Mouse (Mus musculus) testis, adult 2 months (tissue): Measurements from ENCODE around the gene Chn2. TPM values are rescaled to one million over a fixed set of nuclear protein-coding genes. Genes with fewer than 3 reads are reported as not detected.

ENCODE experiments used
- H3K27ac ChIP-seq: fragments of 200-500 bp; 2 replicates; pipeline ENCODE4 v1.5.1; 2012; ENCODE audit warnings: low read depth, low read length; ENCODE audit not compliant: control insufficient read depth, insufficient read depth
- H3K27me3 ChIP-seq: fragments of 200-500 bp; 2 replicates; pipeline ENCODE4 v1.6.1; 2012; ENCODE audit warnings: mild to moderate bottlenecking, low read length, moderate library complexity; ENCODE audit not compliant: control insufficient read depth, insufficient read depth
- H3K36me3 ChIP-seq: fragments of 200-500 bp; 2 replicates; pipeline ENCODE4 v1.6.1; 2012; ENCODE audit warnings: mild to moderate bottlenecking, low read length; ENCODE audit not compliant: control insufficient read depth, insufficient read depth
- H3K4me1 ChIP-seq: fragments of 200-500 bp; 2 replicates; pipeline ENCODE4 v1.6.1; 2012; ENCODE audit warnings: low read length; ENCODE audit not compliant: control insufficient read depth, insufficient read depth
- H3K4me3 ChIP-seq: fragments of 200-500 bp; 2 replicates; pipeline ENCODE4 v1.5.1; 2012; ENCODE audit warnings: low read depth, mild to moderate bottlenecking, low read length, moderate library complexity, mixed read lengths; ENCODE audit not compliant: control insufficient read depth
- CTCF ChIP-seq: fragments of 200-500 bp; IDR thresholded peaks from 2 replicates; pipeline ENCODE4 v1.5.1; 2012; ENCODE audit warnings: low read depth, mild to moderate bottlenecking, inconsistent platforms, low read length, moderate library complexity; ENCODE audit not compliant: control insufficient read depth, insufficient read depth, insufficient replicate concordance
- POLR2A ChIP-seq: fragments of 200-500 bp; IDR thresholded peaks from 2 replicates; pipeline ENCODE4 v1.6.1; 2012; ENCODE audit warnings: low read depth, mild to moderate bottlenecking, inconsistent platforms, low read length, moderate library complexity; ENCODE audit not compliant: control insufficient read depth
- polyA plus RNA-seq: library from polyadenylated mRNA; depleted of rRNA; stranded (reverse); fragments of >200 nt; gene quantifications from 2 replicates; pipeline ENCODE4 v1.2.3, GENCODE M21; 2012

The Chn2 gene
- polyA plus RNA-seq, 1 experiment, result 637 TPM

DNA sequence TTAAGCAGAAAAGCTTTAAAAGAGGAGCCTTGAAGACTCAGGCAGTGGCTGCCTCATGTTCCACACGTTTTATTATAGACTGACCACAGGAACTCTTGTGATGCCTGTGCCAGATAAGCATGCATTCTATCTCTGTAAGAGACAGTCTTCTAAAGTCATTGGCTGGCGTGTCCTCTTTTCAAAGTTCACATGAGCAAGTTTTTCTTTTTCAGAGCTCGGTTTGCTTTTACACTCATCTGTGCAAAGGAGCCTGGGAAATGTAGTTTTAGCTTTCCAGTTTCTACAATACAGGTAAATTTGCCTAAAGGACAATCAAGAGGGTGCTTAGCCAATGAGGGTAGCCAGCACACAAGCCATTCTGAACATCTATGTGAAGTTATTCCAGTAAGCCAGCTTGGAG lies 51.5 kb downstream of the Chn2 start:
- H3K27me3 ChIP-seq, result no peaks in the 10 kb centered on the region
- TF ChIP-seq POLR2A, result no peak
- TF ChIP-seq CTCF, result no peak
- H3K27ac ChIP-seq, result no peak overlapping the region
- H3K4me3 ChIP-seq, result no peak overlapping the region
- H3K36me3 ChIP-seq, result no peaks in the 10 kb centered on the region
- H3K4me1 ChIP-seq, result no peaks in the 10 kb centered on the region

DNA sequence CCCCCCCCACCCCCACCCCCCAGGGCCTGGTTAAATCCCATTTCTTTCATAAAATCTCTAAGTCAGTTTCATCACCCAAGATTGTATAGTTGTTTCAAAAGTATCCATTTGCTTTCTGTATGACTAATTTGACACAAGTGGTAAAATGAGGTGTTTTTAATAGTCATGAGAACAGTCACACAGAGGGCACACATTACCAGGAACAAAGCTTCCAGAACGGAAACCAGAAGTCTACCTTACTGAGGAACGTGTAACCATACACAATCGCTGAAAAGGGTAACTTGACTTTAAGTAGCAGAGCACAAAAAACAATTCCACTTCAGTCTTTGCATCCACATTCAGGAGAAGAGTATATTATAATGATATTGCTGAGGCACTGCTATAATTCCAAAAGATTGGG lies 53.6 kb downstream of the Chn2 start:
- TF ChIP-seq CTCF, result no peak
- no peak for TF ChIP-seq POLR2A
- Histone ChIP-seq H3K27ac (no peak overlapping the region), H3K36me3 (no peaks in the 10 kb centered on the region), H3K4me3 (no peak overlapping the region), H3K4me1 (no peaks in the 10 kb centered on the region), H3K27me3 (no peaks in the 10 kb centered on the region)

DNA sequence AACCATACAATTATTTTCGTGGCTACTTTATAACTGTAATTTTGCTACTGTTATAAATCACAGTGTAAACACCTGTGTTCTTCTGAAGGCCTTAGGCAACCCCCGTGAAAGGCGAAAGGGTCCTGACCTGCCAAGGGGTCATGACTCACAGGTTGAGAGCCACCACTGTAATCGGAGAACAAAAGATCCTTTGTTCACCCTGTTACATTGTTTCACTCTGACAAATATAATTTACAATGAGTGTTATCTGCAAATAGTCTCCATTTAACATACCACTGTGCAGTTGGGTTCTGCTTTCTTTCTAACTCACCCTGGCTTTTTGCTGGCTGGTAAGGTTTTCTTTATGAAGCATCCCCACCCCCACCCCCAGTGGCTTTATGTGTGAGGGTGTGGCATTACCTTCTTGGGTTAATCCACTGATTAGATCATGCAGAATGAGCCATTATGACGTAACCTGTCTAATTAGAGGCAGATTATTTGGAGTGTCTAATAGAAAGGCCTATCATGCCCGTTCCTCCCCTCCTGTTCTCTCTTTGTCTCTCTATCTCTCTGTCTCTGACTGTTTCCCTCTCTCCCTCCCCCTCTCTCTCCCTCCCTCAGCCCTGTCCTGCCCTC lies 56.9 kb downstream of the Chn2 start:
- no peaks in the 10 kb centered on the region for H3K4me1 ChIP-seq
- no peak overlapping the region for H3K4me3 ChIP-seq
- H3K27ac ChIP-seq, result no peak overlapping the region
- H3K36me3 ChIP-seq, result no peaks in the 10 kb centered on the region
- no peak for TF ChIP-seq POLR2A
- no peak for TF ChIP-seq CTCF
- H3K27me3 ChIP-seq, result no peaks in the 10 kb centered on the region

DNA sequence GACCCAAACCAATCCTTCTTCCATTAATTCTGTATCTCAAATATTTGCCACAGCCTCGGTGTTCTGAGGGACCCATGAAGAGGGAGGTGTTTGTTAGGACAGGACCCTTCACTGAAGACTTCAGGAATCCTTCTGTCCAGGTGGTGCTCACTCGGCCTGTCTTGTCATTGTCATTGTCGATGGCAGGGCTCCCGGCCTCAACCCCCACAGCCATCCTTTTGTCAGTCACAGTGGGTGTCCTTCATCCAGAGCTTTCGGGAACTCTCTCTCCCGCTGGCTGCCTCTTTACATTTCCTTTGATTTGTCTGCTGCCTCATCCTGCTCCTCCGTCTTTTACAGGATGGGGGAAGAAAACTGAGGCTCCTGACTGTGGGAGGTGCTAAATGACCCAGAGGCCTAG lies 57.5 kb downstream of the Chn2 start:
- Histone ChIP-seq H3K27ac (no peak overlapping the region), H3K27me3 (no peaks in the 10 kb centered on the region), H3K4me1 (no peaks in the 10 kb centered on the region), H3K4me3 (no peak overlapping the region), H3K36me3 (no peaks in the 10 kb centered on the region)
- no peak for TF ChIP-seq CTCF
- no peak for TF ChIP-seq POLR2A

DNA sequence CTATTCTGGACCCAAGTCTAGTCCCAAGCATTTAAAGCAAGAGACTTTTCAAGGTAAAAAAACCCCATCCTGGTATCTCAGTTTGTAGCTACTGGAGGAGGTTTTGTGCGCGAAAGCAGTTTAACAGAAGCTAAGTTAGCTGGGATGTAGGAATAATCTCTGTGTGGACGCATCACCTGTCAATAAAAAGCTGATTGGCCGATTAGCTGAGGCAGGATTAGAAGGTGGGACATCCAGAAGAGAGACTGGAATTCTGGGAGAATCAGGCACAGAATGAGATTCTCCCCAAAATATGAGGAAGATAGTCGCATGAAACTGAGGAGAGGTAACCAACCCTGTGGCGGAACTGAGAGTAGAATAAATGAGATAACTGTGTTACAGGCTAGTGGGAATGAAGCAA lies 59.0 kb downstream of the Chn2 start:
- H3K4me3 ChIP-seq, result no peak overlapping the region
- no peak for TF ChIP-seq CTCF
- no peak for TF ChIP-seq POLR2A
- H3K4me1 ChIP-seq, result no peaks in the 10 kb centered on the region
- no peaks in the 10 kb centered on the region for H3K36me3 ChIP-seq
- H3K27ac ChIP-seq, result no peak overlapping the region
- H3K27me3 ChIP-seq, result no peaks in the 10 kb centered on the region

DNA sequence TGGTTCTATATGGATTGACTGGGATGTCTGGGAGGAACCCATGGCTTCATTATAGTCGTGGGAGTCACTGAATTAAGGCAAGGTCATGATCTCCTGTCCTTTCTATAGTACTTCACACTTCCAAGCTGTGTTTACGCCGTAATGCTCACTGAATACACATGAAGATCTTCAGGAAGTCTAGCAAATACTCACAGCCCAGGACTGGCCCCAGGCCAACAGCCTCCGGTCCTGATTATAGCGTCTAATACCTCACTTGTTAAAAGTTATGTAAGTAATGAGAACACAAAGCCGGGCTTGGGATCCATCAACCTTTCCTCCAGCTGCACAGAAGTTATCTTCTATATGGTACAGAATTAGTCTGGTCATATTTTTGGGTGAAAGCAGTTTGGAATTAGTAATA lies 60.3 kb downstream of the Chn2 start:
- no peak for TF ChIP-seq POLR2A
- TF ChIP-seq CTCF, result no peak
- no peaks in the 10 kb centered on the region for H3K36me3 ChIP-seq
- no peak overlapping the region for H3K4me3 ChIP-seq
- H3K27ac ChIP-seq, result no peak overlapping the region
- H3K4me1 ChIP-seq, result no peaks in the 10 kb centered on the region
- H3K27me3 ChIP-seq, result no peaks in the 10 kb centered on the region

DNA sequence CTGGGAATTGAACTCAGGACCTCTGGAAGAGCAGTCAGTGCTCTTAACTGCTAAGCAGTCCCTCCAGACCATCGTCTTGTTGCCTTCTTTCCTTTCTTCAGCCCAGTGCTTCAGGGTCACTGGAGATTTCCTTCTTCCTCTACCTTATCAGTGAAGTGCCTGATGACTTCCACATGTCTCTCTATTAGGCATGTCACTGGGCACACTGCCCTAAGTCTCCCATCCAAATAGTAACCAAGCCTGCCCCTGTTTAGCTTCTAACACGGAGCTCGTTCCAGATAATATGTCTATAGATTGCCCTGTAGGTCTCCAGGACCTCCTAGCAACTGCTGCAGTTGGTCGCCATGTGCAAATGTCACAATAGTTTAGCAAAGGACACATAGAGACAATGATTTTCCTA lies 62.9 kb downstream of the Chn2 start:
- TF ChIP-seq POLR2A (no peak), CTCF (no peak)

DNA sequence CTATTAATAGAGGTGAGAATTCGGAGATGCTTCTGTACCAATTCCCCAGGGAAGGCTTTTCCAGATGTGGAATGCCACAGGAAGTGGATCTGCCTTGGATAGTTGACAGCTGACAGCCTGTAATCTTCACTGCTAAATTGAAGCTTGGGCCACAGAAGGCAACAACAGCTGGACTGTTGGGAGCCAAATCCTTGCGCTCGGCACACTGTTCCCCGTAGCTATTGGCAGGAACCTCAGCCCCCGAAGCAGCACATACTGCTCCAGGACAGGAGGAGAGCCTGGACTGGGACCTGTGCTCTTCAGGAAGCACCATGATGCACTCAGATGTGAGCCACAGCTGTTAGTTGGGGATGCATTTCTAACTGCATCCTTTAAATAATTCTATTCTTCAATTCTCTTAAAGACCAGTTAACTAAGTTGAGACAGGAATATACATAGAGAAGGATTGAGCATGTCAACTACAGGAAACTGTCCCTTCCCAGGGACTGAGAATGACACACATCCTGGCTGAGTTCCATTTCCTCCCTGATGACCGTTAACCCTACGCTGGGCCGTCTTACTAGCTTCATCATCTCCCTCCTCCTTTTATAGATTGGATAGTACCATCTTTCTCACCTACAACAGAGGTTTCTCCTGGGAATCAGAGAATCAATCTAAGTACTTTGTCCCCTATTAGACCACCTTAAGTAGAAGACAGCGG lies 64.1 kb downstream of the Chn2 start:
- Histone ChIP-seq H3K36me3 (no peaks in the 10 kb centered on the region), H3K4me3 (no peak overlapping the region), H3K4me1 (no peaks in the 10 kb centered on the region), H3K27me3 (no peaks in the 10 kb centered on the region), H3K27ac (no peak overlapping the region)
- TF ChIP-seq POLR2A, result no peak
- no peak for TF ChIP-seq CTCF

More for the DNA sequence above, 62.9 kb downstream of the Chn2 start:
- Histone ChIP-seq H3K36me3 (no peaks in the 10 kb centered on the region), H3K27me3 (no peaks in the 10 kb centered on the region), H3K4me3 (no peak overlapping the region; the same call in 1 of the 2 replicates), H3K27ac (no peak overlapping the region), H3K4me1 (no peaks in the 10 kb centered on the region)
